Mouse (Mus musculus) frontal cortex, postnatal 36 days (tissue): ENCODE data around the gene Cacng8.

Experiments
- DNase-seq, 2 experiments: peaks; one replicate each; pipeline ENCODE4 v3.0.0; 2022; ENCODE audit warnings: low spot score in 2 of 2

Cacng8 gene

DNA sequence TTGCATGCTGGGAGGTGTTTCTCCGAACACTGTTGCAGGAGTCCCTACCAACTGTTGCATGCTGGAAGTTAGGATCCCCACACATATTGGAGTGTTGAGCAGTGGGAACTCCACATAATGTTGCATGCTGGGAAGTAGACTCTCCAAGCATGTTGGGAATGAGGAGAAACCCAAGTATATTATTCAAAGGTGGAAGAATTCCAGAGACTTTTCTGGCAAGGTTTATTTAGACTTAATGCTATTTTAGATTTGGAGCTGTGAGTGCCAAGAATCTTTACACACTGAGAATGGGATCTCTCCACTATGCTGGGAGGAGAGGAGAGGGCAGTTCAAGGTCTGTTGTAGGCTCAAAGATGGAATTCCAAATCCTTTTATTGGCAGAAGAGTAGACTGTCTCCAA, 41.6 kb downstream of the Cacng8 start:
- DNase-seq, result no peak

DNA sequence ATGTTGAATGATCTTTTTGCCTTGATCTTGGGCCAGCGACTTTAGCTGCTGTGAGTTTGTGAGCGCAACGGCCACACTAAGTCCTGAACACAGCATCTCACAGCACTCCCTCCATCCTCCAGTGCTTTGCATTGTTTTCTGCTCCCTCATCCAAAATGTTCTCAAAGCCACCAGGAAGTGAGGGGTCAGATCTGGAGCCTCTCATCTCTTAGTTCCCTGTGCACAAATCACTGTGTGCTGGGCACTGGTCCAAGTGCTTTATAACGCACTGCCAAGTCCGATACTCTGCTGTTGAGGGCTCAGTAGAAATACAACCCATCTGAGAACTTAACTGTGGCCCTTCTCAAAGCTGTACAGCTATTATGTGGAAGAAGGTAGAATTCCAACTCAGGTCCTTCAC, 47.5 kb downstream of the Cacng8 start:
- no peak for DNase-seq

DNA sequence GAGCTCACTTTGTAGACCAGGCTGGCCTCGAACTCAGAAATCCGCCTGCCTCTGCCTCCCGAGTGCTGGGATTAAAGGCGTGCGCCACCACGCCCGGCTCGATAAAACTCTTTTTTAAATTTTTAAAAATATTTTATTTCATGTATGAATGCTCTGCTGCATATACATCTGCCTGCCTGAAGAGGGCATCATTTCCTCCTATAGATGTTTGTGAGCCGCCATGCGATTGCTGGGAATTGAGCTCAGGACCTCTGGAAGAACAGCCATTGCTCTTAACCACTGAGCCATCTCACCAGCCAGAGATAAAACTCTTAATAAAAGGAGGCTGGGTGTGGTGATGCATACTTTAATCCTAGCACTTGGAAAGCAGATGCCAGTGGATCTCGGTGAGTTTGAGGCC, 49.5 kb downstream of the Cacng8 start:
- DNase-seq, result no peak

DNA sequence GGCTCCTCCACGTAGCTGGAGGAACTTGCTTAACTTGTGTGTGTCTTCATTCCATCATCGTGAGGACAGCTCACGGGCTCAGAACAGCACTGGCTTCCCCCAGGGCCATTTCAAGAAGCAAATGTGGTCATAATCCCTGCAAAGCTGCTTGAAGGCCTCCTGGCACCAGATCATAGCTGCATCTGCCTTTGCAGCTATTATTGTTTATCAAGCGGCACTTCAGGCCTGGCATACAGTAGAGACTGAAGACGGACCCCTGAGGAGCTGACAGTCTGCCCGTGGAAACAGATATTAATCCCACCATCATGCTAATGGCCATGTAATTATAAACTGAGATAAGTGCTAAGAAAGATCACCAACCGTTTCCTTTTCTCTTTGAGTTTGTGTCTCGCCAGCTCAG, 50.0 kb downstream of the Cacng8 start:
- DNase-seq, result no peak

DNA sequence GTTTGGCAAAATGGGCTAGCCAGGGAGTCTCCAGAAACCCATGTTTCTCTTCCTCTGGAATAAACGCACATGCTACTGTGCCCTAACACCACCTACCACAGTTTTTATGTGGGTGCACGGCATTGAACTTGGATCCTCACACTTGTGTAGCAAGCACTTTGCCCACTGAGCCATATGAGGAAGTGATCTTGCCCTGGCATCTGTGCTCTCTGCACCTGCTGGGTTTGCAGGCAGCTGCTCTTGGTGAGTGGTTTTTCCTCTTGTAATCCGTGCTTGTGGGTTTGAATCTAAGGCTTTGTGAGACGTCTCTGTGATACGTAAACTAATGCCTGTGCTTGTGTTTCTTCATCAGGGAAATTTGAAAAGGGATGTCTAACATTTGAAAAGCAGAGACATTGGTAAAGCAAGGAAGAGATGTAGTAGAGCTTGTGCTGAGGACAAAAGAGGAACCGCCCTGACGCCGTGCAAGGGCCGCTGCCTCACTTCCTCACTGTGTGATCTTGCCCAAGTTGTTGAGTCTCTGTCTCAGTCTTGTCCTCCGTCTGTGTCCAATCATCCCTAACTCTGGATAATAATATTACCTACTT, 52.1 kb downstream of the Cacng8 start:
- no peak for DNase-seq

DNA sequence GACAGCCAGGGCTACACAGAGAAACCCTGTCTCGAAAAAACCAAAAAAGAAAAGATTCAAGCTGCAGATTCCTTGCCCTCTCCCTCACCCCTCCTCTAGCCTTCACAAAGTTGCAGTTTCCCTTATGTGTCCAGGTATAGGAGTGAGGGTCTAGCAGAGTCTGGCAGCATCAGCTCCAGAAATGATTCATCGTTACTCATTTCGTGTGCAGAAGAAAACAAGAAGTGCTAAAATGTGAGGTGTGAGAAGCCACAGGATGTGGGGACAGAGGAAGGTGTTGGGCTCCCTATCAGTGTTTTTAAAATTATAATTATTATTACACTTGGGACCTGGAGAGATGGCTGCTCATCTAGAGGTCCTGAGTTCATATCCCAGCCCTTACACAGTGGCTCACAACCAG, 54.2 kb downstream of the Cacng8 start:
- DNase-seq, result no peak

DNA sequence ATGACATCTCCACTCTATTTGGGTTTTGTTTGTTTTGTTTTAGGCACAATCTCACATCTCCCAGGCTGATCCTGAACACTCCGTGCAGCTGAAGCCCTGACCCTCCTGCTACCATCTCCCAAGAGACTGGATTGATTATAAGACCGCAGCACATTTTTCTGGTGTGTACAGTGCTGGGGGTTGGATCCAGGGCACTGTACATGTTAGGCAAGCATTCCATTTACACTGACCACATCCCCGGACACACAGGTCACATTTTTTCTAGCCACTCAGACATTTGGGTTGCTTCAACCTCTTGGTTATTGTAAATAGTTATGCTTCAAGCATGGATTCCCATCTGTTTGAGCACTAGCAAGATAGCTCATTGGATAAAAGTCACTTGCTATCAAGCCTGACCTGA, 56.1 kb downstream of the Cacng8 start:
- DNase-seq, result no peak

DNA sequence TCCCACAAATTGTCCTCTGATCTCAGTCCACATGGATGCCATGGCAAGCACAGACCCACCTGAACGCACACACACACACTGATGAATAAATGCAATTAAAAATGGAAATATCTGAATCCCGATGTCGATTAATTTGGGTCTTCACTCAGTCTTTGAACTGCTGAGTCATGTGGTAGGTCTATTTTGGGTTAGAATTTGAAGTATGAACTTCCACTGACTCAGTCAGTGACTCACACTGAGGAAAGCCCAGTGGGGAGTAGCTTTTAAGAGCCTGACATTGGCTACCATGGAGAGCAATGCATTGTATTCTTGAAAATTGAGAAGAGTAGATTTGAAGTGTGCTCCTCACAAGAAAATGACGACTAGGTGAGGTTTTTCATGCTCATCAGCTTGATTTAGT, 56.5 kb downstream of the Cacng8 start:
- no peak for DNase-seq

DNA sequence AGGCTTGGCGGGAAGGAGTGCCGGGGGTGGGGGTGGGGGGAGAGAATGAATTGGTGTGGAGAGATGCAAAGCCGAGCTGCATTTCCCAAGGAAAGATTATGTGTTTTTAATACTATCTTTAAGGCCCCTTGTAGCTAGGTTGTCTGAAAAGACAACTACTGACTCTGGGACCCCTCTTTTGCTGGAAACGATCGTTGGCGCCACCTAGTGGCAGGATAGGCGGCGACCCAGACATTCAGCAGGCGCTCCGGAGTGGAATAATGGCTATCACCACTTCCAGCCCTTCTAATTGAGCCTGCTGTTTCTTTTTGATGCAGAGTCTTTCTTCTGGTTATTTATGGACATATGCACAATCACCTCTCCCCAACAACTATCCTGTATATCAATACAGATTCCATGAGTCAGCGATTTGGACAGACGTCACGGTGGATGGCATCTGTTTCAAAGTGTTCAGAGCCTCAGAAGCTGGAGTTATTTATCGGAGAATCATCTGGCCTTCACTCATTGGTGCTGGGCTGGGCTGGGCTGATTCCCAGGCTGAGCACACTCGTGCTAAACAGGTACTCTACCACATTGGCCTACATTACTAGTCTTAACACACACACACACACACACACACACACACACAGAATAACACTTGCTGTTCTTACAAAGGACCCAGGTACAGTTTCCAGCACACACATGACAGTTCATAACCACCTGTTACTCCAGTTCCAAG, 58.4 kb downstream of the Cacng8 start:
- DNase-seq, result peak; percentile 76 to 78

DNA sequence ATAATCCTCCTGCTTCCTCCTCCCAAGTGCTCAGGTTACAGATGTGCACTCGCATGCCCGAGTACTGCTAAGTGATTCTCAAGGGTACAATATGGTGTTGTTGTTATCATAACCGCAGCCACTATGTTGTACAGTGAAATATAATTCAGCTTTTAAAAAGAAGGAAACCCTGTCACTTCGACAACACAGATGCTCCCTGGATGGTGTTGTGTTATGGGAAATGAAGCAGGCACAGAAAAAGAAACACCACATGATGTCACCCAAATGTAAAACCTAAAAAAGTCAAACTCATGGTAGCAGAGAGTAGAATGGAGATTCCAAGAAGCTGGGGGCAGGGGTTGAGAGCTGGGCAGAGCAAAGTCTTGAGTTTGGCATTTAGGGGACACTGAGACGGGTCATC, 60.2 kb downstream of the Cacng8 start:
- no peak for DNase-seq

DNA sequence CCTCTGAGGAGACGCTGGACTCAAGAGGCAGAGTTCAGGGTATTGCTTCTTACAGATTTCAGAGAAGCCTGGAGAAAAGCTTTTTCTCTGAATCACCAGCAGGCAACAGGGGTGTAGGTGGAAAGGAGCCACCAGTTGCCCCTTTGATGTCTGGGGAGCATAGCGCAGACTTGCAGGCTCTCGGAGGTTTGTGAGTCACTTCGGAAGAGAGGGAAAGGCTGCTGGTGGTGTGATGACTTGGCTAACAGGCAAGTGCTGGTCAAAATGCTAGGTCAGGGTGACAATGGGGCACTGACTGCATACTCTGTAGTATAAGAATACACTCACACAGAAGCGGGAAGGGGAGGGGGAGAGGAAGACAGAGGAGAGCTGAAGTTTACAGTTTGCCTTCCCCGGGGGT, 60.7 kb downstream of the Cacng8 start:
- no peak for DNase-seq

DNA sequence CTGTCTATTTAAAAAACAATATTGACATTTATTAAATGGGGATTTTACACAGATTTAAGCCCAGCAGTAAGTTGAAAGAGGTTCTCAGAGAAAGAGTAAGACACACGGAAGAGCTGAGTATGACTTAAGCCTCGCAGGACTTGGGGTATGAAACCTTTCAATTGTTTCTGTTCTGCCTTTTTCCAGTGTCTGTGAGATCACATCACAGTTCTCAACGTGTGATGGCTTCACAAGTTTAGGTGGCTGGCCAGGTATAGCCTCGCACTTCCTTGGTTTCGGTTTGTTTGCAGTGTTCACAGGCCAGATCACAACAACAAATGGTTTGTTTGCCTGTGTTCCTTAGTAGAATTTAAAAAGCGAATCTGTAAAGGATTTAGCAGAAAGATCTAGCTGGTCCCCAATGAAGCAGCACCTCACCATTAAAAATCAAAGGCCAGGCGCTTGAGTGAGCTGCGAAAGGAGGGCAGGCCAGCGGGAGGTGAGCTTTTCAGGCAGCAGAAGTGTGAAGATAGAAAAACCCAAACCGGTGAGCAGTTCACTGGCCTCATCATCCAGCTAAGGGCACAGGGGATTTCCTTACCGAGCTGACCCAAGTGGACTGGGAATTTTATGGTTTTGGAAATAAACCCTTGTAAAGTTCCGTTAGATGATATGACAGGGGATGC, 62.5 kb downstream of the Cacng8 start:
- no peak for DNase-seq

DNA sequence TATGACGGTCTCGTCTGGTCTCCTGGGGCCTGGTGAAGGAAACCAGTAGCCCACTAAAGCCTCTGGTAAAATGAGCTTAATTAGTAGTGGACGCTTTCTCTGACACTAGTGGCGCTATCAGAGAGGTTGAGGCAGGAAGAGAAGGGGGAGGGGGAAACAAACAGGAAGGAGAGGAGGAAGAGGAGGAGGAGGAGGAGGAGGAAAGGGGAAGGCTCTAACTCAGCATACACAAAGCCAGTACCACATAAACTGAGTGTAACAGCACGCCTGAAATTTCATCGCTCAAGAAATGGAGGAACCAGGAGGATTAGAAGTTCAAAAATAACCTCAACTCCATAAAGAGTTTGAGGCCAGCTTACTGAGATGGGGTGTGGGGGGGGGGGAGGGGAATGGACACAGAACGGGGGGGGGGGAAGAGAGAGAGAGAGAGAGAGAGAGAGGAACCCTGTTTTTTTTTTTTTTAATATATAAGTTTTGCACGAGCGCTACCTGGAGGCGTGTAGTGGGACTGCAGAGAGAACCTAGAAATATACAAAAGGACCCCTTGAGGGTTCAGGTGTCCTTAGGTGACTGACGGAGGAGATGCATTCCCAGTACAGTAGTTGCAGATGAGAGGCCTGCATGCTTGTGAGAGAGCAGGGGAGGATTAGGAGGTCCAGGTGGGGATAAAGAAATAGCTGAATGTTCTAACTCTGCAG, 63.2 kb downstream of the Cacng8 start:
- no peak for DNase-seq

DNA sequence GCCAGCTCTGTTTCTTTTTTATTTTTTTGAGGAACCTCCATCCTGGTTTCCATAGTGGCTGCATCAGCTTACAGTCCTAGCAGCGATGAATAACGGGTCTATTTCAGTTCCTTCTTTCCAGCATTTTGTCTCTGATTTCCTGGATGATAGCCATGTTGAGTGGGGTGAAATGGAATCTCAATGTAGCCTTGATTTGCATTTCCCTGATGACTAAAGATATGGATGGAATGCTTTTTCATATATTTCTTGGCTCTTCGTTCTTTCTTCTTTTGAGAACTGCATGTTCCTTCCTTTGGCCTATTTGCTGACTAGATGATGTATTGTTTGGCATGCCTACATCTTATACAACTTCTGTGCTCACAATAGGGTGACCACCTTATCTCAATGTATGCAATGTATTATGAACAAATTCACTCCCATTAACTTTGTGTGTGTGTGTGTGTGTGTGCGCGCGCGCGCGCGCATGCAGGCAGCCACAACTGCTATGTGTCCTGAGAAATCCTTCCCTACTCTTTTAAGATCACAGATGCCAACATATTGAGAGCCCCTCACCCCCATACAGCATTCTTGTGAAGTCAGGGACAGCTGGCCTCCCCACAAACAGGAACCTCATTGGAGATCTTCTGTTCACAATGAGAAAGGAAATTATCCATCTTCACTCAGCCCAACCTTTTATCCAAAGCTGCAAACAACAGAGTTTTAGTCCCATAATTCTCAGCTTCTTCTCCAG, 66.8 kb downstream of the Cacng8 start:
- DNase-seq, result no peak

DNA sequence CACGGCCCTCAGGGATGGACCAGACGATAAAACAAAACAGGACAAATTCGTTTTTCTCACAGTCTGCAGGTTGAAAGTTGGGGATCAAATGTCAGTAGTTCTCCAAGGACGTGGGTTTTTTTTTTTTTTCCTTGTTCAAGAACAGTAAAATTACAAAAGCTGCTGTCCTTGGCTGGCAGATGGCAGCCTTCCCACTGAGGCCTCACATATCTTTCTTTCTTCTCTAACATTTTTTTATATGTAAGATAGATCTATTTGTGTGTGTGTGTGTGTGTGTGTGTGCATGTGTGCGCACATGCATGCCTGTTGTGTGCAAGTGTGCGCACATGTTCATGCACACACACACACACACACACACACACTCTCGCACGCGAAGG, 67.3 kb downstream of the Cacng8 start:
- DNase-seq, result no peak

DNA sequence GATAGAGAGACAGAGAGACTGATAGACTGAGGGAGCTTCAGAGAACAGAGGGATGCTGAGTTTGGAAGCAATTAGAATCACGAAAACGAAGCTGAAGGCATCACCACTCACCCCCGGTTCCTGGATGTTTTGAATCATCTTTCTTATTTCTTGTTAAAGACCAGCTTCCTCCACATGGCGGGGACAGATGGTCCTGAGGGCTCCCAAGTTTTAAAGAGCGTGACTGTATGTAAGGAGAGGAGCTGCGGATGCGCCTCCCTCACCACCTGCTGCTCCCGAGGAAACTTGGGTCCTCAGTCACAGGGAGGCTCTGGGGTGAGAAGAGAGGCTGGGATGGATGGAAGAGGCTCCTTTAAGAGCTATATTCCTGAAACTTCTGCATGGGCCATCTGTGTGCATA, 69.8 kb downstream of the Cacng8 start:
- peak; percentile 75 to 78 for DNase-seq

DNA sequence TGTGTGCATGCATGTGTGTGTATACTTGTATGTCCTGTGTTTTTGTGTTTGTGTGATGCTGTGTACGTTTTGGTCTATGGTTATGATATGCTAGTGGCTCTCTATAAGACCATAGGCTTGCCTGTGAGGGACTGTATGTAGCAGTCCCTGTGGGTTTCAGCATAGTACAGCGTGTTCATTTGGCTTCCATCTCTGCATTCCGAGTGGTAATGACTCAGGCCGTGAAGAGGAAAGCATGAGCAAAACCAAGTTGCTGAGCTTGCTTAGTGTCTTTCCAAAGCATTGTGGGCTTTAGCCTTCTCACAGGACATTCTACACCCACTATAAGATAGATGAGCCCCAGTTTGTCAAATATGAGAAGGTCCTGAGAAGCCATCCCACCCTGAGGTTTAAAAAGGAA, 72.8 kb downstream of the Cacng8 start:
- DNase-seq, result no peak
